Mouse (Mus musculus): ENCODE measurements at regions not wholly inside any gene's neighbourhood (a gene's known extent, or its start where the extent isn't known, plus 50 kb on each side); places are given as distances from the start of the nearest gene placed in this dataset.

DNA sequence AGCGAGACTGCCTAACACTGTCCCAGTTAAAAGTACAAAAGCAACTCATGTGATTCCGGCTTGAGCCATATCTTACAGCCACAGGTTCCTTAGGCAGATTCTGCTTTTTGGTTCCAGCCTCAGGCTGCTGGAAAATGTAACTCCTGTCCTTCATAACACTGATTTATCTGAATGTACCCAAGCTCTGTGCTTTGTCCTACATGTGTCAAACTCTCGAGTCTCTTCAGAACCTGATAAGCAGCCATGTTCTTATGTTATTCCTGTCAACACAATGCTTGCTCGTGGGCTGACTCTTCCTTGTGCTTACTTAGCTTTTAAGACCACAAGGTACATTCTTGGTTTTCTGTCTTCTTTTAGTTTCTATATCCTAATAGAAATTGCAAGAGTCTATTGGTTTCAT, 556.3 kb downstream of the Adgrl2 start:
- TF ChIP-seq CTCF (IDR thresholded peaks at IDR 0.05; ENCODE audit: insufficient read depth, low read length) (no peak), POLR2A (IDR thresholded peaks at IDR 0.05; ENCODE audit: borderline replicate concordance, extremely low read depth, low read depth, low read length) (no peak)
- 87% methylated on average over 4 of the region's 4 CpGs for WGBS
- Histone ChIP-seq H3K4me1 (ENCODE audit: control insufficient read depth, insufficient read depth, low read length) (no peaks in the 10 kb centered on the region), H3K4me3 (replicated peaks; ENCODE audit: extremely low read depth, low read depth, low read length) (no peak overlapping the region)
- DNase-seq, result no peak

DNA sequence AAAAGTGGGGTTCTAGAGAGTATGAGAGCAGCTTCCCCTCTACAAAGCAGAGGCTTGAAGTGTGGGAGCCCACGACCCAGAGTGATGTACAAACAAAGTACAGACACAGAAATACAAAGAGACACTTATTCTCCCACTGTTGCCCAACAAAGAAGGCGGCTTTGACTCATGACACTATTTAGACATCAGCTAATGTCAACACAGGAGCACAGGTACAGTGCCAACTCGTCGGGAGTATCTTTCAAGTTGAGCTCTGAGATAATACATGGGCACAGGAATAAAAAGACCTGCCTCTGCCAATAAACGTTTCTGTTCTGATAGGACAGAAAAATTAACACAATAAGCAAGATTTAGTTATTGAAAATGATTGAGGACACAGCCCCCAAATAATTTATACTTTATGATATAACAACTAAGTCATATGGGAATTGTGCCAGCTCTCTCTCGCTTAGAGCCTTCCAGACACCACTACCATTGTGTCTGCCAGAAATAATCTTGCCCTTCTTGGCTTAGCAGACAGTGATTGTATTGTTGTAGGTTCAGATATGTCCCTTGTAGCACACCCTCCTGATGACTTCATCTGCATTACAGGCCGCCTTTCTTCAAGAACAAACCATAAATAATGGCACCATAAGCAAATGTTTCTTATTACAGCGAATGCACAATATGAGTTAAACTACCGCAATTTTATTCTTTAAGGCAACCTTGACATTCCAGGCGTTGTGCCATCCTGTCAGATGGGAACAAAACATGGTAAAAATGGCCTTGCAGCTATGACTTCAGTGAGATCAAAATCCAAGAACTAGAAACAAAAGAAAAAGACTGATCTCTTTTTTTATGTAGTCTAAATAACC, 561.1 kb downstream of the Adgrl2 start:
- no peaks in the 10 kb centered on the region for H3K4me1 ChIP-seq (ENCODE audit: control insufficient read depth, insufficient read depth, low read length)
- 43% methylated on average over 10 of the region's 10 CpGs for WGBS
- TF ChIP-seq POLR2A (IDR thresholded peaks at IDR 0.05; ENCODE audit: borderline replicate concordance, extremely low read depth, low read depth, low read length) (no peak), CTCF (IDR thresholded peaks at IDR 0.05; ENCODE audit: insufficient read depth, low read length) (no peak)
- H3K4me3 ChIP-seq (replicated peaks; ENCODE audit: extremely low read depth, low read depth, low read length), result no peak overlapping the region
- DNase-seq, result no peak

DNA sequence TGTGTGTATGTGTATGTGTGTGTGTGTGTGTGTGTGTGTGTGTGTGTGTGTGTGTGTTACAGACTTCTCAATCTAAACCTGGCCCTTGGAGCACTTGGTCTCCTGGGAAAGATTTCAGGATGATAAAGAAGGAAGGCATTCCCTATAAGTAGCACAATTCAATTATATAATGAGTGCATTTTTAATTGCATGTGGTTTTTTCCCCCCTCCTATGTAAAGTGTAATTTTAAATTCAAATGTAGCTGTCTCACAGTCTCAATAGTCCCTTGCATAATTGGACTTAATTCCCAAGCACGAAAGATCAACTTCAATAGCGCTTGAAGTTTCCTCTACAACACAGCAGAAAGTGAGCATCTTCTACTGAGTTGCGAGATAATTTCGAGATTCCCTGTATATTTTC, 566.3 kb downstream of the Adgrl2 start:
- no peak for DNase-seq
- no peak overlapping the region for H3K4me3 ChIP-seq (replicated peaks; ENCODE audit: extremely low read depth, low read depth, low read length)
- no peaks in the 10 kb centered on the region for H3K4me1 ChIP-seq (ENCODE audit: control insufficient read depth, insufficient read depth, low read length)
- TF ChIP-seq POLR2A (IDR thresholded peaks at IDR 0.05; ENCODE audit: borderline replicate concordance, extremely low read depth, low read depth, low read length) (no peak), CTCF (IDR thresholded peaks at IDR 0.05; ENCODE audit: insufficient read depth, low read length) (no peak)
- 95% methylated on average over 4 of the region's 4 CpGs for WGBS

DNA sequence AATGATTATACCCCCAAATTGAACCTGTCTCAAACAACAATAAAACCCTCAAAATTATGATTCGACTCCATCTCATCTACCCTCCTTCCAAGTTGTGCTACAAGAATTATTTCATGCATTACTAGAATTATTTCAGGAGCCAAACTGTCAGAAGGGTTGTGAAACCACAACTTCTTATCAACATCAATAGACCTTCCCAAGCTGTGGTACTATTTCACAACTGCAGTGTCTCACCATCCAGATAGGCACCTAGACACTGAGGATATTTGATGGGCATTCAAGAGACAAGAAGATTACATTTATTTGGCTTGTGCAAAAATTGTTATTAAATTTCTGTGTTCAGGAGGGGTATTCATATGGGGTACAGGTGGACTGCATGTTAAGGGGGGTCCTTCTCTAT, 567.0 kb downstream of the Adgrl2 start:
- TF ChIP-seq POLR2A (IDR thresholded peaks at IDR 0.05; ENCODE audit: borderline replicate concordance, extremely low read depth, low read depth, low read length) (no peak), CTCF (IDR thresholded peaks at IDR 0.05; ENCODE audit: insufficient read depth, low read length) (no peak)
- DNase-seq, result no peak
- Histone ChIP-seq H3K4me1 (ENCODE audit: control insufficient read depth, insufficient read depth, low read length) (no peaks in the 10 kb centered on the region), H3K4me3 (replicated peaks; ENCODE audit: extremely low read depth, low read depth, low read length) (no peak overlapping the region)
- whole genome bisulfite sequencing, result 92% methylated on average over 1 of the region's 1 CpGs

DNA sequence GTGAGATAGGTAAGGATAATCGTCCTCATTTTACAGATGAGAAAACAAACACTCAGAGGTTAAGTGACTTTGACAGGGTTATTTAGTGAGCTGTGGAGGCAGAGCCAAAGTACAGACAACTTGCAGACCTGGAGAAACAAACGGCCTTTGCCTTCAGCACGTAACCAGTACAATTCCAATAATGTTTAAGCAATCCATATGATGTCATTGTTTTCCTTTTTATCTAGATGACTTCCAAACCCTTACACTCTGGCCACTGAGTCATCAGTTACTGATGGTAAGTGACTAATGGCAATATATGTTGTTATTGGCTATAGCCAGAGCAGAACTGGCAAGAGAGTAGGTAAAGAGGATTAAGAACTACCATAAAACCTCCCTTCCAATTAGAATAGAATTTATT, 567.6 kb downstream of the Adgrl2 start:
- H3K4me3 ChIP-seq (replicated peaks; ENCODE audit: extremely low read depth, low read depth, low read length), result no peak overlapping the region
- TF ChIP-seq CTCF (IDR thresholded peaks at IDR 0.05; ENCODE audit: insufficient read depth, low read length) (no peak), POLR2A (IDR thresholded peaks at IDR 0.05; ENCODE audit: borderline replicate concordance, extremely low read depth, low read depth, low read length) (no peak)
- no peaks in the 10 kb centered on the region for H3K4me1 ChIP-seq (ENCODE audit: control insufficient read depth, insufficient read depth, low read length)
- no peak for DNase-seq
- WGBS, result 51% methylated on average over 3 of the region's 3 CpGs

DNA sequence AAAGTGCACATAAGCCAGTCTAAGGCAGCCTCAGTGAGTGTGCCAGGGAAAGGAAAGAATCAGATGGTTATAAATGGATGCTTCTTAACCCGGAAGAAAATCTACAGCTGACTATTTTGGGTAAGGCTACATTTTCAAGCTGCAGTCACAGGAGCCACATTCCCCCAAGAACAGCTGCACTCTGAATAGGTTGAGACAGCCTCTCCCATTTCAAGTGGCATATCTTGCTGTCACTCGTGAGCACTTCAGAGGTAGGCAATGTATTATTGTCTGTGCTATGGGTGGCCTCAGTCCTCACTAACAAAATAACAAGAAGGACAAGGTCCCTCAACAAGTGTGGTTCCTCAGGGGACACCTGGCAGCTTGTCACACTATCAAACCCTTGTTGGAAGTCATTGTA, 568.1 kb downstream of the Adgrl2 start:
- no peak for DNase-seq
- no peaks in the 10 kb centered on the region for H3K4me1 ChIP-seq (ENCODE audit: control insufficient read depth, insufficient read depth, low read length)
- WGBS, result 63% methylated on average over 2 of the region's 2 CpGs
- no peak overlapping the region for H3K4me3 ChIP-seq (replicated peaks; ENCODE audit: extremely low read depth, low read depth, low read length)
- no peak for TF ChIP-seq CTCF (IDR thresholded peaks at IDR 0.05; ENCODE audit: insufficient read depth, low read length)

DNA sequence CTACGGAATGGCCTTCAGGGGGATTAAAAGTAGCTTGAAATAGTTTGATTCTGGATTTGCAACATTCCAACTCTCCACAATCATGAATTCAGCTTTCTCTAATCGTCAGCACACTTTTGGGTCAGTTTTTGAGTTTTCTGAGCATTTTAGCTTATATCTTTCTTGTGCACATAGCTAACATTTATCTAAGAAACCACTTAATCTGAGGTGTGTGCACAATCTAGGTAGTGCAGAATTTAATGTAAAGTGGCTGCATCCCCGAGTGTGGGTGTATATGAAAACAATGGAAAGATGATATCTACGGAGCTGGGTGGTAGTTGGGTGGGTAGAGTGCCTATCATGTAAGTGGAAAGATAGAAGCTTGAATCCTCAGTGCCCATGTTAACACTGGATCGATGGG, 570.1 kb downstream of the Adgrl2 start:
- Histone ChIP-seq H3K4me1 (ENCODE audit: control insufficient read depth, insufficient read depth, low read length) (no peaks in the 10 kb centered on the region), H3K4me3 (replicated peaks; ENCODE audit: extremely low read depth, low read depth, low read length) (no peak overlapping the region)
- no peak for TF ChIP-seq CTCF (IDR thresholded peaks at IDR 0.05; ENCODE audit: insufficient read depth, low read length)
- no peak for TF ChIP-seq POLR2A (IDR thresholded peaks at IDR 0.05; ENCODE audit: borderline replicate concordance, extremely low read depth, low read depth, low read length)
- no peak for DNase-seq
- 88% methylated on average over 5 of the region's 5 CpGs for WGBS

DNA sequence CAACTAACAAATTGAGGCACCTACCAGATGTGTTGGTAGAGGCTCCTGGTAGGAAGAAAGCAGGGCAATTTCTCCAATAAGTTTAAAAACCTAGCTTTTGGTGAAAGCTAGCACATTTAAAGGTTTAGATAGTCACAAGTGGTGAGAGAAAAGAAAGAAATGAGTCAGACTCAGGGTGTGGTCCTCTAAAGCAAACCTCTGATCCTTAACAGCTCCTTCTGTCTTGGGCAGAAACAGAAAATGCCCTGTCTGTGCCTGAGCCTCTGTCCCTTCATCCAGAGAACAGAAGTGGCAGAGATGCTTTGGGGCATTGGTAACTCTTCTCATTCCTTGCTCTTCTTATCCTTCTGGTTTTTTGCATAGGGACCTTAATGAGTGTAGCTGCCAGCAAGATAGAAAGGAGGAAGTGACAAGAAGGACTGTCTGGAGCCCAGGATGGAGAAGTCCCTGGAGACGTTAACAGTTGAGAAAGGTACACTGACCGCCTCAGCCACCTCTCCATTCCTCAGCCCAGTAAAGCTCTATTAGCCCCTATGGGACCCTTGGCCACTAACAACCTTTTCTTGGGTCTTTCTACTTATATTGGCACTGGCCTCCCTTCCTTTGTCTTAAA, 570.8 kb downstream of the Adgrl2 start:
- 65% methylated on average over 2 of the region's 2 CpGs for WGBS
- Histone ChIP-seq H3K4me3 (replicated peaks; ENCODE audit: extremely low read depth, low read depth, low read length) (no peak overlapping the region), H3K4me1 (ENCODE audit: control insufficient read depth, insufficient read depth, low read length) (no peaks in the 10 kb centered on the region)
- TF ChIP-seq POLR2A (IDR thresholded peaks at IDR 0.05; ENCODE audit: borderline replicate concordance, extremely low read depth, low read depth, low read length) (no peak), CTCF (IDR thresholded peaks at IDR 0.05; ENCODE audit: insufficient read depth, low read length) (no peak)
- no peak for DNase-seq

DNA sequence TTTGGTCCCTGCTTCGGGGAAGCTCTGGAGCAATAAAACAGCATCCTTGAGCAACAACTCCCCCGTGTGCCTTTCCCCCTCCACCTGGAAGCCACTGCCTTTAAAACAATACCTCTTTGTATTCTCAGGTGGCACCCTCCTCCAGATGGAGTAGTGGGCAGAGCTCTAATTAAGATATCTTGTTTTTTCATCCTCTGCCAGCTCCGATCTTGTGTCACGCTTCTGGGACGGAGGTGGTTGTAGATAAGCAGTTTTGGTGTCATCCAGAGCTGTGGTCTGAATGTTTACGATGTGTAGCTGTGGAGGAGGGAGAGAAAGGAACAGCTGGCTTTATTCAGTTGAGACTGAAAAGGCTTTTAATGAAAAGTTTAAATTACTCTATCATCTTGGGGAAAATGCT, 572.3 kb downstream of the Adgrl2 start:
- Histone ChIP-seq H3K4me1 (ENCODE audit: control insufficient read depth, insufficient read depth, low read length) (no peaks in the 10 kb centered on the region), H3K4me3 (replicated peaks; ENCODE audit: extremely low read depth, low read depth, low read length) (no peak overlapping the region)
- 29% methylated on average over 6 of the region's 6 CpGs for WGBS
- TF ChIP-seq POLR2A (IDR thresholded peaks at IDR 0.05; ENCODE audit: borderline replicate concordance, extremely low read depth, low read depth, low read length) (no peak), CTCF (IDR thresholded peaks at IDR 0.05; ENCODE audit: insufficient read depth, low read length) (no peak)
- no peak for DNase-seq

DNA sequence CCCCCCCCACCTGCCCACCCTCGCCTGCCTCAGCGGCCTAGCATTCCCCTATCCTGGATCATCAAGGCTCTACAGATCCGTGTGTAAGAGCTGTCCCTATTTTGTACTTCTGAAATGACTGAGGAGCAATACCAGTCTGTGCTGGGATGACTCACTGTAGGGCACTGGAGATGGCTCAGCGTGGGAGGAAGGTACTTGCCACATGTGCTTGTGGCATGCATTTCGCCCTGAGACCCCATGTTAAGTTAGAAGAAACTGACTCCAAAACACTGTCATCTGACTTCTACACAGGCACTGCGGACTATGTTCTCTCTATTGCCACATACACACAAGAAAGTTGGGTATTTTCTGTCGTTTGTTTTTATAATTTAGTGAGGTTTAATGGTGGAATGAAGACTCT, 574.9 kb downstream of the Adgrl2 start:
- TF ChIP-seq POLR2A (IDR thresholded peaks at IDR 0.05; ENCODE audit: borderline replicate concordance, extremely low read depth, low read depth, low read length) (no peak), CTCF (IDR thresholded peaks at IDR 0.05; ENCODE audit: insufficient read depth, low read length) (no peak)
- WGBS, result 88% methylated on average over 7 of the region's 7 CpGs
- no peaks in the 10 kb centered on the region for H3K4me1 ChIP-seq (ENCODE audit: control insufficient read depth, insufficient read depth, low read length)
- no peak overlapping the region for H3K4me3 ChIP-seq (replicated peaks; ENCODE audit: extremely low read depth, low read depth, low read length)
- DNase-seq, result no peak
